Mouse (Mus musculus): ENCODE data around the gene Col23a1. TPM values are rescaled to one million over a fixed set of nuclear protein-coding genes. Genes with fewer than 3 reads are reported as not detected.

The Col23a1 gene
- total and polyA plus RNA-seq, 3 experiments = 0.01 to 0.55 TPM; not detected in 1

DNA sequence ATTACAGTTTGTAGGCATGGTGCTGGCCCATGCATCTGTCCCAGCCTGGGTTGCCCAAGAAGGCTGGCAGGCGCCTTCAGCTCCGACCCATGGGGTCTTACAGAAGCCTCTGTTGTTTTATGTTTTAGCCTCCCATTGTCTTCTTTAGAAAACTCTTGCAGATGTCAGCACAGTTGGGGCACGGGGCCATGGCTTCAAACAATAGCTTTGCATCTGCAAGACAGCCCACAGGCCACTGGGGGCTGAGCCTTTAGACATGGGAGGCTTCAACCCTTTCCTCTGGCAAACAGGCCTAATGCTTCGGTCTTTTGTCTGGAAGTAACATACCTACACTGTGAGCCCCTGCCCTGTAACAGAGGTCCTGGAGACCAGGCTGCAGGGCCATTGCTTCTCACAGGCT is 159.0 kb downstream of the Col23a1 start:
- H3K4me3 ChIP-seq (ENCODE audit: low read depth, low read length) = no peak overlapping the region
- ATAC-seq (ENCODE audit: extremely low read depth, insufficient number of reproducible peaks, low FRiP score, poor library complexity, severe bottlenecking) = no peak
- no peak for DNase-seq (ENCODE audit: low spot score)
- peaks cover 9% of the 10 kb centered on the region for H3K27me3 ChIP-seq (ENCODE audit: insufficient read depth, low read length)
- H3K9me3 ChIP-seq (replicated peaks) = no peaks in the 10 kb centered on the region
- no peaks in the 10 kb centered on the region for H3K36me3 ChIP-seq (replicated peaks)
- peaks cover 17% of the 10 kb centered on the region for H3K4me1 ChIP-seq (ENCODE audit: insufficient read depth, low read depth, low read length)
- TF ChIP-seq GATA2 (IDR thresholded peaks at IDR 0.05; ENCODE audit: borderline replicate concordance, low read depth, low read length) (no peak), POLR2AphosphoS5 (IDR thresholded peaks at IDR 0.05; ENCODE audit: insufficient replicate concordance, low read depth, low read length) (no peak), TAL1 (conservative IDR thresholded peaks at IDR 0.05; ENCODE audit: low read depth, low read length) (no peak)

DNA sequence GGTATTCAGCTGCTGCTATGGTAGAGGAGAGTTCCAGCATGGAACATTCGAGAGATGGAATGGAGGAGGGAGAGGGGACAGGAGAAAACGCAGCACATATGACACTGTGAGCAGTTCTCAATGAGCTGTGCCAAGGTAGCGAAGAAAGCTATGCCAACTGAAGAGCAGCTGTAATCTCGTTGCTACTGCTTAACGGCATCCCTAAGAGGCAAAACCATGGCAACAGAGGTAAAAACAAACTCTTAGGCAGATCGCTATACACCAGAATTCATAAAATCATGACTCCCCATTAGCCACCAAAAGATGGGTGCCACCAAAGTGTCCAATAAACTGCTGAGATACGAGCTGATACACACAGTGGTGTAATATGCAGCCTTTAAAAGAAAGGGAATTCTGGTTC is 160.2 kb downstream of the Col23a1 start:
- H3K4me1 ChIP-seq (ENCODE audit: insufficient read depth, low read depth, low read length) = peaks cover 10% of the 10 kb centered on the region; the same call in 1 of the 2 replicates
- no peaks in the 10 kb centered on the region for H3K36me3 ChIP-seq (replicated peaks)
- H3K4me3 ChIP-seq (ENCODE audit: low read depth, low read length) = no peak overlapping the region
- H3K27me3 ChIP-seq (ENCODE audit: insufficient read depth, low read length) = peaks cover 13% of the 10 kb centered on the region
- H3K9me3 ChIP-seq (replicated peaks) = no peaks in the 10 kb centered on the region
- ATAC-seq (ENCODE audit: extremely low read depth, insufficient number of reproducible peaks, low FRiP score, poor library complexity, severe bottlenecking) (no peak), DNase-seq (ENCODE audit: low spot score) (no peak)
- TF ChIP-seq GATA1 (IDR thresholded peaks at IDR 0.05; ENCODE audit: borderline replicate concordance, low read length) = no peak
- TF ChIP-seq GATA2 (IDR thresholded peaks at IDR 0.05; ENCODE audit: borderline replicate concordance, low read depth, low read length) = no peak
- TF ChIP-seq POLR2AphosphoS5 (IDR thresholded peaks at IDR 0.05; ENCODE audit: insufficient replicate concordance, low read depth, low read length) = no peak
- TF ChIP-seq TAL1 (conservative IDR thresholded peaks at IDR 0.05; ENCODE audit: low read depth, low read length) = no peak
- no peak for TF ChIP-seq CTCF (IDR thresholded peaks at IDR 0.05; ENCODE audit: low read depth, low read length)

DNA sequence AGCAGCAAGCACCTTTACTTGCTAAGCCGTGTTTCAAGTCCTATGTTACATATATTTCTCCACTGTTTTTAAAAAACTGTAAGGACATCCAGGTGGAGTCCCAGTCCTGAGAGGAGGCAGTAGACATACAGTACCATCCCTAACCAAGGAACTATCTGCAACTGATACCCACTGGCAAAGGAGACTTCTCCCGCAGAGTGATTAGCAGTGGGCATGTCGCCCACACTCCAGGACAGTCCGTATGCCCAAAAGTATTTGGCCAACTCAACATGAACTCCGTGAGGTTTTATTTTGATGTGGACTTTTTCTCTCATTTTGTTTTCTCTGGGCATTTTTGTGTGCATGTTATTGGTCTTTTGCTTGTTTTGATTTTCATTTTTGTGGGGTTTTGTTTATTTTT is 161.6 kb downstream of the Col23a1 start:
- no peak for TF ChIP-seq GATA2 (IDR thresholded peaks at IDR 0.05; ENCODE audit: borderline replicate concordance, low read depth, low read length)
- TF ChIP-seq POLR2AphosphoS5 (IDR thresholded peaks at IDR 0.05; ENCODE audit: insufficient replicate concordance, low read depth, low read length) = no peak
- TF ChIP-seq GATA1 (IDR thresholded peaks at IDR 0.05; ENCODE audit: borderline replicate concordance, low read length) = no peak
- TF ChIP-seq TAL1 (conservative IDR thresholded peaks at IDR 0.05; ENCODE audit: low read depth, low read length) = no peak
- TF ChIP-seq CTCF (IDR thresholded peaks at IDR 0.05; ENCODE audit: low read depth, low read length) = no peak
- Histone ChIP-seq H3K36me3 (replicated peaks) (no peaks in the 10 kb centered on the region), H3K27me3 (ENCODE audit: insufficient read depth, low read length) (peaks cover 13% of the 10 kb centered on the region), H3K4me1 (ENCODE audit: insufficient read depth, low read depth, low read length) (peaks cover 8% of the 10 kb centered on the region; the same call in 1 of the 2 replicates), H3K4me3 (ENCODE audit: low read depth, low read length) (no peak overlapping the region), H3K9me3 (replicated peaks) (no peaks in the 10 kb centered on the region)
- DNase-seq (ENCODE audit: low spot score) = no peak
- ATAC-seq (ENCODE audit: extremely low read depth, insufficient number of reproducible peaks, low FRiP score, poor library complexity, severe bottlenecking) = no peak

DNA sequence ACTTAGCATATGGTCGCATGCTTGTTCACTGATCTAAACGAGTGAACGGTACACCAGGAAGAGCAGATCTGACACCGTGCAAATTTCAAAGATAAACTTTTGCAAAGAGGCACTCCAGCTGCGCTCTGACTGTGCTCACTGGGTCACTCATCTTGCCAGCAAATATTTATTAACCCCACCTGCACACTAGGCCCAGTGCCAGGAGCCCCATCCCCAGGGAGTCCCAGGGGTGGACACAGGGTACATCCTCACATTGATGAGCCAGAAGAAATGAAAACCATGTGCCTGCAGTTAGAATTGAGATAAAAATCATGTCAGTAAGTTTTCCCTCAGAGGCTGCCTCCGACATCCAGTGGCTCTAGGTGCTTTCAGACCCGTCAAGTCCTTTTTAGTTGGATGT is 162.2 kb downstream of the Col23a1 start:
- H3K4me3 ChIP-seq (ENCODE audit: low read depth, low read length) = no peak overlapping the region
- DNase-seq (ENCODE audit: low spot score) (no peak), ATAC-seq (ENCODE audit: extremely low read depth, insufficient number of reproducible peaks, low FRiP score, poor library complexity, severe bottlenecking) (no peak)
- H3K9me3 ChIP-seq (replicated peaks) = no peaks in the 10 kb centered on the region
- H3K36me3 ChIP-seq (replicated peaks) = no peaks in the 10 kb centered on the region
- peaks cover 13% of the 10 kb centered on the region for H3K27me3 ChIP-seq (ENCODE audit: insufficient read depth, low read length)
- peaks cover 4% of the 10 kb centered on the region; the same call in 1 of the 2 replicates for H3K4me1 ChIP-seq (ENCODE audit: insufficient read depth, low read depth, low read length)
- TF ChIP-seq TAL1 (conservative IDR thresholded peaks at IDR 0.05; ENCODE audit: low read depth, low read length) (no peak), GATA1 (IDR thresholded peaks at IDR 0.05; ENCODE audit: borderline replicate concordance, low read length) (no peak), GATA2 (IDR thresholded peaks at IDR 0.05; ENCODE audit: borderline replicate concordance, low read depth, low read length) (no peak), CTCF (IDR thresholded peaks at IDR 0.05; ENCODE audit: low read depth, low read length) (no peak), POLR2AphosphoS5 (IDR thresholded peaks at IDR 0.05; ENCODE audit: insufficient replicate concordance, low read depth, low read length) (no peak)

DNA sequence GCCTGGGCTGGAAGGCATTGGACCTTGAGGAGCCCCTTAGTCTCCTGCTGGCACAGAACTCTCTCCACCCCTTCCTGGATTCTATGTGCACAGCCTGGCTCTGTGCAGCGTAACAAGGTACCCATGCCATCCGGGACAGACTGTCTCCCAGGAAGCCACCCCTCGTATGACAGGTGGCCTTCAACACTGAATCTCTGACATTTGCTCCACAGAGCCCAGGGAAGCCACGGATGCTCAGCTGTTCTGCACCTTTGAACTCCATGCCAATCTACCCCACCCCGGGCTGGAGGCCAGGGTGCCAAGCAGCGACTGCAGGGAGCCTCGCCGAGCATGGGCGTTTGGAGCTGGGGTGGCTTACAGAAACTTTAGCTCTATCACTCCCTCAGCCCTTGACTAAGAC is 164.0 kb downstream of the Col23a1 start:
- no peak for ATAC-seq (ENCODE audit: extremely low read depth, insufficient number of reproducible peaks, low FRiP score, poor library complexity, severe bottlenecking)
- TF ChIP-seq CTCF (IDR thresholded peaks at IDR 0.05; ENCODE audit: low read depth, low read length) (no peak), TAL1 (conservative IDR thresholded peaks at IDR 0.05; ENCODE audit: low read depth, low read length) (no peak), GATA2 (IDR thresholded peaks at IDR 0.05; ENCODE audit: borderline replicate concordance, low read depth, low read length) (no peak), POLR2AphosphoS5 (IDR thresholded peaks at IDR 0.05; ENCODE audit: insufficient replicate concordance, low read depth, low read length) (no peak), GATA1 (IDR thresholded peaks at IDR 0.05; ENCODE audit: borderline replicate concordance, low read length) (no peak)
- no peaks in the 10 kb centered on the region for H3K9me3 ChIP-seq (replicated peaks)
- H3K27me3 ChIP-seq (ENCODE audit: insufficient read depth, low read length) = peaks cover 9% of the 10 kb centered on the region
- DNase-seq (ENCODE audit: low spot score) = no peak
- no peak overlapping the region for H3K4me3 ChIP-seq (ENCODE audit: low read depth, low read length)
- no peaks in the 10 kb centered on the region for H3K4me1 ChIP-seq (ENCODE audit: insufficient read depth, low read depth, low read length)
- H3K36me3 ChIP-seq (replicated peaks) = no peaks in the 10 kb centered on the region

GRCm38 (mm10) chr11:51455501-51455900 is 165.8 kb downstream of the Col23a1 start:
- Histone ChIP-seq H3K36me3 (replicated peaks) (no peaks in the 10 kb centered on the region), H3K9me3 (replicated peaks) (no peaks in the 10 kb centered on the region), H3K4me3 (ENCODE audit: low read depth, low read length) (no peak overlapping the region), H3K27me3 (ENCODE audit: insufficient read depth, low read length) (peaks cover 6% of the 10 kb centered on the region; the same call in 1 of the 2 replicates), H3K4me1 (ENCODE audit: insufficient read depth, low read depth, low read length) (no peaks in the 10 kb centered on the region)
- ATAC-seq (ENCODE audit: extremely low read depth, insufficient number of reproducible peaks, low FRiP score, poor library complexity, severe bottlenecking) = no peak
- no peak for DNase-seq (ENCODE audit: low spot score)
- TF ChIP-seq CTCF (IDR thresholded peaks at IDR 0.05; ENCODE audit: low read depth, low read length) (no peak), GATA2 (IDR thresholded peaks at IDR 0.05; ENCODE audit: borderline replicate concordance, low read depth, low read length) (no peak), TAL1 (conservative IDR thresholded peaks at IDR 0.05; ENCODE audit: low read depth, low read length) (no peak), GATA1 (IDR thresholded peaks at IDR 0.05; ENCODE audit: borderline replicate concordance, low read length) (no peak), POLR2AphosphoS5 (IDR thresholded peaks at IDR 0.05; ENCODE audit: insufficient replicate concordance, low read depth, low read length) (no peak)
